Mouse (Mus musculus) midbrain, embryonic 13.5 days (tissue): Measurements from ENCODE around the gene Cplx2. TPM values are rescaled to one million over a fixed set of nuclear protein-coding genes. Genes with fewer than 3 reads are reported as not detected.

Source experiments
- ATAC-seq: fragments of 200-750 bp; cut with Nextera tagmentation; 2 replicates; pipeline ENCODE4 v1.8.0; 2017; ENCODE audit warnings: mild to moderate bottlenecking, moderate TSS enrichment, moderate library complexity
- H3K27ac ChIP-seq: fragments of 300-500 bp; sonication (generic); 2 replicates; pipeline ENCODE4 v1.5.1; 2015; ENCODE audit warnings: inconsistent platforms, mild to moderate bottlenecking, moderate library complexity
- H3K27me3 ChIP-seq: fragments of 300-500 bp; sonication (generic); 2 replicates; pipeline ENCODE4 v1.6.1; 2015; ENCODE audit warnings: mild to moderate bottlenecking, inconsistent platforms
- H3K36me3 ChIP-seq: fragments of 300-500 bp; sonication (generic); 2 replicates; pipeline ENCODE4 v1.6.1; 2015; ENCODE audit warnings: mild to moderate bottlenecking, inconsistent platforms
- H3K4me1 ChIP-seq: fragments of 300-500 bp; sonication (generic); replicated peaks from 2 replicates; pipeline ENCODE4 v1.6.1; 2015; ENCODE audit warnings: inconsistent platforms
- H3K4me2 ChIP-seq: fragments of 300-500 bp; sonication (generic); replicated peaks from 2 replicates; pipeline ENCODE4 v1.6.1; 2015; ENCODE audit warnings: moderate library complexity, mild to moderate bottlenecking, inconsistent platforms
- H3K4me3 ChIP-seq: fragments of 300-500 bp; sonication (generic); replicated peaks from 2 replicates; pipeline ENCODE4 v1.5.1; 2015; ENCODE audit warnings: mild to moderate bottlenecking, inconsistent platforms
- H3K9ac ChIP-seq: fragments of 300-500 bp; sonication (generic); replicated peaks from 2 replicates; pipeline ENCODE4 v1.6.1; 2015; ENCODE audit warnings: mild to moderate bottlenecking, inconsistent platforms
- H3K9me3 ChIP-seq: fragments of 300-500 bp; sonication (generic); 2 replicates; pipeline ENCODE4 v1.6.1; 2016; ENCODE audit warnings: mild to moderate bottlenecking, inconsistent platforms
- WGBS: fragments of 180-500 bp; shearing (Covaris S2); methylation state at CpG from one replicate; pipeline ENCODE4 v1.1.7; 2015; 5-methylcytosine and 5-hydroxymethylcytosine counted together
- polyA plus RNA-seq: library from polyadenylated mRNA; unstranded; fragments of >200 nt; fragmentation: Nextera tagmentation; extraction: Ambion mirVana; gene quantifications from 2 replicates; pipeline ENCODE4 v1.2.1, GENCODE M21; 2015

Cplx2 gene
- polyA plus RNA-seq, 1 experiment from 2014 or later = 31.0 TPM

- H3K36me3 ChIP-seq = no peaks in the 10 kb centered on the region
- peaks cover 12% of the 10 kb centered on the region for H3K4me1 ChIP-seq
- no peak for ATAC-seq
- peak overlapping the region; percentile 19; the same call in 1 of the 2 replicates for H3K27ac ChIP-seq
- no peak overlapping the region for H3K4me2 ChIP-seq
- H3K27me3 ChIP-seq = no peaks in the 10 kb centered on the region
- no peak overlapping the region for H3K9ac ChIP-seq
- WGBS = 81% methylated on average over 3 of the region's 3 CpGs
- H3K9me3 ChIP-seq = no peaks in the 10 kb centered on the region
- H3K4me3 ChIP-seq = no peak overlapping the region
Measured at GRCm38 (mm10) chr13:54411656-54412055, 40.5 kb downstream of the Cplx2 start.

- no peak for ATAC-seq
- H3K27me3 ChIP-seq = no peaks in the 10 kb centered on the region
- no peak overlapping the region for H3K4me2 ChIP-seq
- no peak overlapping the region for H3K9ac ChIP-seq
- H3K9me3 ChIP-seq = no peaks in the 10 kb centered on the region
- no peak overlapping the region for H3K4me3 ChIP-seq
- H3K27ac ChIP-seq = peak overlapping the region; percentile 9; the same call in 1 of the 2 replicates
- WGBS = 34% methylated on average over 7 of the region's 7 CpGs
- no peaks in the 10 kb centered on the region for H3K36me3 ChIP-seq
- peaks cover 12% of the 10 kb centered on the region for H3K4me1 ChIP-seq
Measured at GRCm38 (mm10) chr13:54412236-54412635, 41.1 kb downstream of the Cplx2 start.

- H3K4me2 ChIP-seq = no peak overlapping the region
- H3K27ac ChIP-seq = no peak overlapping the region
- H3K4me1 ChIP-seq = peaks cover 12% of the 10 kb centered on the region
- no peaks in the 10 kb centered on the region for H3K36me3 ChIP-seq
- ATAC-seq = no peak
- H3K9me3 ChIP-seq = no peaks in the 10 kb centered on the region
- WGBS = 84% methylated on average over 4 of the region's 4 CpGs
- no peak overlapping the region for H3K4me3 ChIP-seq
- H3K27me3 ChIP-seq = no peaks in the 10 kb centered on the region
- H3K9ac ChIP-seq = no peak overlapping the region
Measured at GRCm38 (mm10) chr13:54412721-54413120, 41.6 kb downstream of the Cplx2 start.

GRCm38 (mm10) chr13:54415059-54415458 is 43.9 kb downstream of the Cplx2 start:
- no peaks in the 10 kb centered on the region for H3K27me3 ChIP-seq
- no peak overlapping the region for H3K9ac ChIP-seq
- 95% methylated on average over 4 of the region's 4 CpGs for WGBS
- no peak for ATAC-seq
- H3K9me3 ChIP-seq = no peaks in the 10 kb centered on the region
- peaks cover 26% of the 10 kb centered on the region for H3K4me1 ChIP-seq
- H3K36me3 ChIP-seq = no peaks in the 10 kb centered on the region
- no peak overlapping the region for H3K4me2 ChIP-seq
- H3K27ac ChIP-seq = no peak overlapping the region
- no peak overlapping the region for H3K4me3 ChIP-seq

GRCm38 (mm10) chr13:54418781-54419327 is 47.7 kb downstream of the Cplx2 start:
- H3K4me2 ChIP-seq = no peak overlapping the region
- ATAC-seq = peak; percentile 50; the same call in 1 of the 2 replicates

GRCm38 (mm10) chr13:54420226-54420625 is 49.1 kb downstream of the Cplx2 start:
- H3K4me1 ChIP-seq = peaks cover 27% of the 10 kb centered on the region
- H3K9ac ChIP-seq = no peak overlapping the region
- H3K36me3 ChIP-seq = no peaks in the 10 kb centered on the region
- no peaks in the 10 kb centered on the region for H3K9me3 ChIP-seq
- no peak overlapping the region for H3K4me2 ChIP-seq
- ATAC-seq = no peak
- no peak overlapping the region for H3K4me3 ChIP-seq
- 72% methylated on average over 12 of the region's 12 CpGs for WGBS
- no peak overlapping the region for H3K27ac ChIP-seq
- no peaks in the 10 kb centered on the region for H3K27me3 ChIP-seq

More at GRCm38 (mm10) chr13:54418781-54419327, 47.7 kb downstream of the Cplx2 start:
- Histone ChIP-seq H3K4me1 (peaks cover 19% of the 10 kb centered on the region), H3K27ac (peak overlapping the region; percentile 31), H3K27me3 (no peaks in the 10 kb centered on the region), H3K36me3 (no peaks in the 10 kb centered on the region), H3K9me3 (no peaks in the 10 kb centered on the region), H3K4me3 (no peak overlapping the region), H3K9ac (no peak overlapping the region)
- 59% methylated on average over 10 of the region's 10 CpGs for WGBS

GRCm38 (mm10) chr13:54425269-54425668 is 54.1 kb downstream of the Cplx2 start:
- Histone ChIP-seq H3K9me3 (no peaks in the 10 kb centered on the region), H3K4me3 (no peak overlapping the region), H3K27ac (peak overlapping the region; percentile 62; the same call in 1 of the 2 replicates), H3K4me2 (no peak overlapping the region), H3K4me1 (peaks cover 14% of the 10 kb centered on the region), H3K36me3 (no peaks in the 10 kb centered on the region), H3K9ac (0 out of 2 replicates have a peak overlapping the region, but pooled peaks have one; percentile 16), H3K27me3 (no peaks in the 10 kb centered on the region)
- ATAC-seq = peak; percentile 79
- whole genome bisulfite sequencing = 60% methylated on average over 2 of the region's 2 CpGs

GRCm38 (mm10) chr13:54426781-54427655 is 55.9 kb downstream of the Cplx2 start:
- H3K4me2 ChIP-seq = no peak overlapping the region
- H3K9me3 ChIP-seq = no peaks in the 10 kb centered on the region
- peaks cover 12% of the 10 kb centered on the region for H3K4me1 ChIP-seq
- no peak for ATAC-seq
- no peak overlapping the region for H3K27ac ChIP-seq
- H3K4me3 ChIP-seq = no peak overlapping the region
- no peaks in the 10 kb centered on the region for H3K27me3 ChIP-seq
- H3K36me3 ChIP-seq = no peaks in the 10 kb centered on the region
- WGBS = 76% methylated on average over 10 of the region's 10 CpGs
- no peak overlapping the region for H3K9ac ChIP-seq

- ATAC-seq = no peak
- H3K27me3 ChIP-seq = no peaks in the 10 kb centered on the region
- no peaks in the 10 kb centered on the region for H3K36me3 ChIP-seq
- H3K9ac ChIP-seq = no peak overlapping the region
- no peaks in the 10 kb centered on the region for H3K9me3 ChIP-seq
- no peak overlapping the region for H3K4me2 ChIP-seq
- peaks cover 12% of the 10 kb centered on the region for H3K4me1 ChIP-seq
- no peak overlapping the region for H3K27ac ChIP-seq
- no peak overlapping the region for H3K4me3 ChIP-seq
- 80% methylated on average over 3 of the region's 3 CpGs for WGBS
Measured at GRCm38 (mm10) chr13:54428771-54429170, 57.6 kb downstream of the Cplx2 start.

- Histone ChIP-seq H3K4me1 (peaks cover 10% of the 10 kb centered on the region), H3K9me3 (no peaks in the 10 kb centered on the region), H3K27ac (no peak overlapping the region), H3K36me3 (no peaks in the 10 kb centered on the region), H3K27me3 (no peaks in the 10 kb centered on the region), H3K4me3 (no peak overlapping the region), H3K4me2 (no peak overlapping the region), H3K9ac (no peak overlapping the region)
- 67% methylated on average over 2 of the region's 2 CpGs for WGBS
- ATAC-seq = no peak
Measured at GRCm38 (mm10) chr13:54430051-54430450, 58.9 kb downstream of the Cplx2 start.

GRCm38 (mm10) chr13:54431161-54431560 is 60.0 kb downstream of the Cplx2 start:
- WGBS = 85% methylated on average over 9 of the region's 9 CpGs
- Histone ChIP-seq H3K4me1 (0 out of 2 replicates have a peak, but pooled peaks cover 5% of the 10 kb centered on the region), H3K4me3 (no peak overlapping the region), H3K9ac (no peak overlapping the region), H3K36me3 (no peaks in the 10 kb centered on the region), H3K4me2 (no peak overlapping the region), H3K27me3 (no peaks in the 10 kb centered on the region), H3K9me3 (no peaks in the 10 kb centered on the region), H3K27ac (no peak overlapping the region)
- ATAC-seq = no peak
